Mouse (Mus musculus): ENCODE results near the gene Mcm10. TPM values are rescaled to one million over a fixed set of nuclear protein-coding genes. Genes with fewer than 3 reads are reported as not detected.

Gene Mcm10
- total and polyA plus RNA-seq, 3 experiments = 102 to 214 (median 107) TPM

DNA sequence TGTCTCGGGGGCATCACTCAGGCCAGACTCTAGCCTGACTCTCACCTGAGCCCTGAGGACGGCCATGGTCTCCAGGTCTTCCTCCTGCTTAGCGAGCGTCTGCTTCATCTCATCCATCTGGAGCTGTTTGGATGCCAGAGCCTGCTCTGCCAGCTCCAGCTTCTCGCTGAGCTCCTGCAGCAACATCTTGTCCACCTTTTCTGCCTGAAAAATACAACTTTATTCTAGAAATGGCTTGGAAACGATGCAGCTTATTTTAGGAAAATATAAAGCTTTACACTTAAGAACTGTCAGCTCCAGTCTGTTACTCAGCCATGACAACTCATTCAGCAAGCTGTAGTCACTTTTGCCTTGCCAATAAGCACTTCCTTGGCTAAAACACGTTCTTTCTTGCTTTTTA is 18.6 kb upstream of the Mcm10 start:
- Histone ChIP-seq H3K4me3 (ENCODE audit: control insufficient read depth in 1 of 2, insufficient read depth in 1 of 2, low read depth in 2 of 2, low read length in 2 of 2) (no peak overlapping the region), H3K9me3 (replicated peaks; ENCODE audit: insufficient read depth, low read length) (no peaks in the 10 kb centered on the region), H3K4me1 (ENCODE audit: control insufficient read depth in 1 of 2, insufficient read depth in 2 of 2, low read length in 2 of 2) (no peaks in the 10 kb centered on the region), H3K27ac (ENCODE audit: control insufficient read depth, low read depth, low read length) (no peak overlapping the region), H3K9ac (ENCODE audit: control insufficient read depth, low read depth, low read length, poor library complexity, severe bottlenecking) (no peak overlapping the region), H3K79me2 (ENCODE audit: control insufficient read depth, insufficient read depth, low read length, poor library complexity) (no peaks in the 10 kb centered on the region), H3K36me3 (ENCODE audit: control insufficient read depth in 1 of 2, insufficient read depth in 2 of 2, low read length in 2 of 2) (peaks cover 0 to 3% of the 10 kb centered on the region in 2 experiments; a peak in 3 of 4 replicates), H3K27me3 (ENCODE audit: control insufficient read depth in 1 of 2, insufficient read depth in 2 of 2, low read length in 2 of 2) (no peaks in the 10 kb centered on the region)
- DNase-seq (ENCODE audit: low read depth, low spot score) = no peak
- TF ChIP-seq POLR2AphosphoS2 (IDR thresholded peaks at IDR 0.05; ENCODE audit: low read length) (no peak), E2F4 (IDR thresholded peaks at IDR 0.05; ENCODE audit: borderline replicate concordance, low read depth, low read length) (no peak), RCOR1 (IDR thresholded peaks at IDR 0.05; ENCODE audit: low read depth, low read length) (no peak), NELFE (IDR thresholded peaks at IDR 0.05; ENCODE audit: low read depth, low read length) (no peak), CHD1 (IDR thresholded peaks at IDR 0.05; ENCODE audit: low read depth, low read length) (no peak), JUND (IDR thresholded peaks at IDR 0.05; ENCODE audit: low read depth, low read length) (no peak), USF2 (IDR thresholded peaks at IDR 0.05; ENCODE audit: borderline replicate concordance in 1 of 2, insufficient read depth in 1 of 2, low read depth in 1 of 2, low read length in 2 of 2) (no peak), HCFC1 (IDR thresholded peaks at IDR 0.05; ENCODE audit: low read depth, low read length) (no peak), CHD2 (IDR thresholded peaks at IDR 0.05; ENCODE audit: low read length) (no peak), ZC3H11A (IDR thresholded peaks at IDR 0.05; ENCODE audit: low read depth, low read length) (no peak), ZNF384 (IDR thresholded peaks at IDR 0.05; ENCODE audit: low read depth, low read length) (no peak), POLR2AphosphoS5 (IDR thresholded peaks at IDR 0.05; ENCODE audit: borderline replicate concordance, low read depth, low read length) (no peak), GABPA (IDR thresholded peaks at IDR 0.05; ENCODE audit: low read depth, low read length) (no peak), TBP (IDR thresholded peaks at IDR 0.05; ENCODE audit: low read depth, low read length) (no peak), BHLHE40 (IDR thresholded peaks at IDR 0.05; ENCODE audit: borderline replicate concordance, low read depth, low read length) (no peak), SMC3 (IDR thresholded peaks at IDR 0.05; ENCODE audit: low read depth, low read length) (no peak), RAD21 (IDR thresholded peaks at IDR 0.05; ENCODE audit: low read depth, low read length) (no peak)

DNA sequence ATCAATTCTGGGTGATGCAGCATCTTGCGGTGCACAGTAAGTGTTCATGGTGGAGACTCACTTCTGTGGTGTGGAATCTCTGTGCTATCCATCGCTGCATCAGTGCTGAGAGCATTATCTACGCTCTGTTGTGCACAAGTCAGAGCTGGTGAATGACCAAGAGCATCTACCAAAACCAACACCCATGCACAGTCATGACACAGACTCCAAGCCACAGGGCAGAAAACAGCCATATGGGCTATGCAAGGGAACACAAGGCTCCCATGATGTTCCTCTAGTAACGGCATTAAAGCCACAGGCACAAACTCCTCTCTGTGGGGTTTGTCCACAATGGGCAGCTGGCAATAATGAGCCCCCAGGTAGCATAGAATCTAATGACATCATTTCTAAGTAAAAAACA is 17.2 kb upstream of the Mcm10 start:
- H3K4me3 ChIP-seq (ENCODE audit: control insufficient read depth in 1 of 2, insufficient read depth in 1 of 2, low read depth in 2 of 2, low read length in 2 of 2) = no peak overlapping the region
- TF ChIP-seq MAZ (IDR thresholded peaks at IDR 0.05; ENCODE audit: low read depth, low read length) (no peak), ELF1 (IDR thresholded peaks at IDR 0.05; ENCODE audit: low read depth, low read length) (no peak), MAX (IDR thresholded peaks at IDR 0.05; ENCODE audit: low read length) (no peak), CTCF (IDR thresholded peaks at IDR 0.05 in 2 of 3, conservative IDR thresholded peaks at IDR 0.05 in 1 of 3; ENCODE audit: control insufficient read depth in 1 of 3, insufficient read depth in 1 of 3, low read depth in 2 of 3, low read length in 3 of 3, poor library complexity in 1 of 3, severe bottlenecking in 1 of 3) (no peak), ZKSCAN1 (IDR thresholded peaks at IDR 0.05; ENCODE audit: low read depth, low read length) (no peak), MXI1 (IDR thresholded peaks at IDR 0.05; ENCODE audit: low read depth, low read length) (no peak), ZNF384 (IDR thresholded peaks at IDR 0.05; ENCODE audit: low read depth, low read length) (no peak), NRF1 (IDR thresholded peaks at IDR 0.05; ENCODE audit: insufficient read depth, low read depth, low read length, poor library complexity, severe bottlenecking) (no peak), CHD1 (IDR thresholded peaks at IDR 0.05; ENCODE audit: low read depth, low read length) (no peak), ETS1 (IDR thresholded peaks at IDR 0.05; ENCODE audit: low read depth, low read length) (no peak), USF1 (IDR thresholded peaks at IDR 0.05; ENCODE audit: low read depth, low read length) (no peak), POLR2AphosphoS5 (IDR thresholded peaks at IDR 0.05; ENCODE audit: borderline replicate concordance, low read depth, low read length) (no peak), MYC (IDR thresholded peaks at IDR 0.05; ENCODE audit: low read depth, low read length) (no peak), GABPA (IDR thresholded peaks at IDR 0.05; ENCODE audit: low read depth, low read length) (no peak), SMC3 (IDR thresholded peaks at IDR 0.05; ENCODE audit: low read depth, low read length) (no peak), POLR2AphosphoS2 (IDR thresholded peaks at IDR 0.05; ENCODE audit: low read length) (no peak), GATA1 (IDR thresholded peaks at IDR 0.05; ENCODE audit: low read depth, low read length) (no peak)
- no peaks in the 10 kb centered on the region; a peak in 3 of 4 replicates for H3K36me3 ChIP-seq (ENCODE audit: control insufficient read depth in 1 of 2, insufficient read depth in 2 of 2, low read length in 2 of 2)
- no peaks in the 10 kb centered on the region for H3K79me2 ChIP-seq (ENCODE audit: control insufficient read depth, insufficient read depth, low read length, poor library complexity)
- no peaks in the 10 kb centered on the region for H3K27me3 ChIP-seq (ENCODE audit: control insufficient read depth in 1 of 2, insufficient read depth in 2 of 2, low read length in 2 of 2)
- H3K27ac ChIP-seq (ENCODE audit: control insufficient read depth, low read depth, low read length) = no peak overlapping the region
- H3K9ac ChIP-seq (ENCODE audit: control insufficient read depth, low read depth, low read length, poor library complexity, severe bottlenecking) = no peak overlapping the region
- H3K4me1 ChIP-seq (ENCODE audit: control insufficient read depth in 1 of 2, insufficient read depth in 2 of 2, low read length in 2 of 2) = no peaks in the 10 kb centered on the region
- no peaks in the 10 kb centered on the region for H3K9me3 ChIP-seq (replicated peaks; ENCODE audit: insufficient read depth, low read length)
- no peak for DNase-seq (ENCODE audit: low read depth, low spot score)

All from MEL (cell line).